Mouse (Mus musculus) limb, embryonic 11.5 days (tissue): ENCODE data around the gene Flywch1. TPM values are rescaled to one million over a fixed set of nuclear protein-coding genes. Genes with fewer than 3 reads are reported as not detected.

Experiments
- ATAC-seq: fragments of 200-750 bp; cut with Nextera tagmentation; 2 replicates; pipeline ENCODE4 v1.8.0; 2017; ENCODE audit warnings: low read depth; ENCODE audit not compliant: insufficient number of reproducible peaks, low FRiP score, low TSS enrichment
- DNase-seq: peaks from one replicate; pipeline ENCODE4 v3.0.0-alpha.2; 2015; ENCODE audit warnings: low spot score
- H3K27ac ChIP-seq: fragments of 300-500 bp; sonication (generic); replicated peaks from 2 replicates; pipeline ENCODE4 v1.5.1; 2014; ENCODE audit warnings: low read depth, mild to moderate bottlenecking, low read length
- H3K27me3 ChIP-seq: fragments of 300-500 bp; sonication (generic); 2 replicates; pipeline ENCODE4 v1.6.1; 2014; ENCODE audit warnings: mild to moderate bottlenecking, low read length, mixed read lengths; ENCODE audit not compliant: control insufficient read depth, insufficient read depth
- H3K36me3 ChIP-seq: fragments of 300-500 bp; sonication (generic); 2 replicates; pipeline ENCODE4 v1.6.1; 2014; ENCODE audit warnings: mild to moderate bottlenecking, low read length, moderate library complexity, mixed read lengths; ENCODE audit not compliant: control insufficient read depth, insufficient read depth
- H3K4me1 ChIP-seq: fragments of 300-500 bp; sonication (generic); 2 replicates; pipeline ENCODE4 v1.6.1; 2014; ENCODE audit warnings: low read length, mixed read lengths; ENCODE audit not compliant: control insufficient read depth, insufficient read depth
- H3K4me2 ChIP-seq: fragments of 300-500 bp; sonication (generic); 2 replicates; pipeline ENCODE4 v1.6.1; 2014; ENCODE audit warnings: low read depth, mild to moderate bottlenecking, moderate library complexity; ENCODE audit not compliant: severe bottlenecking
- H3K4me3 ChIP-seq: fragments of 300-500 bp; sonication (generic); 2 replicates; pipeline ENCODE4 v1.5.1; 2014; ENCODE audit warnings: low read depth, low read length
- H3K9ac ChIP-seq: fragments of 300-500 bp; sonication (generic); 2 replicates; pipeline ENCODE4 v1.6.1; 2014; ENCODE audit warnings: mild to moderate bottlenecking, low read length
- H3K9me3 ChIP-seq: fragments of 300-500 bp; sonication (generic); 2 replicates; pipeline ENCODE4 v1.6.1; 2016; ENCODE audit warnings: low read length; ENCODE audit not compliant: control insufficient read depth
- WGBS: fragments of 180-500 bp; shearing (Covaris S2); extraction: QIAGEN DNeasy Blood & Tissue Kit; methylation state at CpG from one replicate; pipeline ENCODE4 v1.1.7; 2014; 5-methylcytosine and 5-hydroxymethylcytosine counted together
- polyA plus RNA-seq: library from polyadenylated mRNA; unstranded; fragments of >200 nt; fragmentation: Nextera tagmentation; extraction: Ambion mirVana; gene quantifications from 2 replicates; pipeline ENCODE4 v1.2.1, GENCODE M21; 2014

Gene Flywch1
- polyA plus RNA-seq, 1 experiment from 2014 or later, result 125 TPM

DNA sequence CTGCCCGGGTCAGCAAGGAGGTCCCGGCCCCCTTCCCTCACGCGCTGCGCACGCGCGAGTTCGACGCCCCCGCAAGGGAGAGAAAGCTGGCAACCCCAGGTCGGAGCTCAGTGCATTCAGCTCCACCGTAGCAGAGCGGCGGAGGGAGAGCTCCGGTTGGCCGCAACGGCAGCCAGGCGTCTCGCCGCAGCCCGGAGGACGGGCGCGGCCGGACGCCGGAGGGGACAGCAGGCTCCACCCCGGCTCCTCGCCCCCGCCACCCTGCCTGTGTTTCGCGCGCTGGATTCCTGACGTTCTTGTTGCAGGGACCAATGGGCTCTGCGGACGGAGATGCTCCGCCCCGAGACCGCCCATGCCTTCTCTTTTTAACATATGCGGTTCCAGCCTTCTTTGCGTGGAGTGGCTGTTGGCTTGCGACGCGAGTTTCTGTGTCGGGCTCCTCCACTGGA is 31.2 kb downstream of the Flywch1 start:
- peak overlapping the region; percentile 98 for H3K4me2 ChIP-seq
- WGBS, result under 1% methylated on average over 46 of the region's 46 CpGs
- H3K4me3 ChIP-seq, result peak overlapping the region; percentile 64
- H3K27me3 ChIP-seq, result peaks cover 78% of the 10 kb centered on the region
- DNase-seq, result peak; percentile 86
- peaks cover 4% of the 10 kb centered on the region; the same call in 1 of the 2 replicates for H3K9me3 ChIP-seq
- peak overlapping the region; percentile 58 for H3K9ac ChIP-seq
- 0 out of 2 replicates have a peak, but pooled peaks cover 3% of the 10 kb centered on the region for H3K36me3 ChIP-seq
- H3K4me1 ChIP-seq, result peaks cover 12% of the 10 kb centered on the region
- H3K27ac ChIP-seq, result no peak overlapping the region
- ATAC-seq, result peak; percentile 67; the same call in 1 of the 2 replicates

GRCm38 (mm10) chr17:23739202-23740135 is 31.9 kb downstream of the Flywch1 start:
- no peak overlapping the region for H3K27ac ChIP-seq
- WGBS, result 1% methylated on average over 48 of the region's 48 CpGs
- peaks cover 7% of the 10 kb centered on the region; the same call in 1 of the 2 replicates for H3K4me1 ChIP-seq
- peak; percentile 33; the same call in 1 of the 2 replicates for ATAC-seq
- 0 out of 2 replicates have a peak, but pooled peaks cover 3% of the 10 kb centered on the region for H3K36me3 ChIP-seq
- H3K4me3 ChIP-seq, result peak overlapping the region; percentile 64
- peak overlapping the region; percentile 58 for H3K9ac ChIP-seq
- peak overlapping the region; percentile 98 for H3K4me2 ChIP-seq
- peak; percentile 65 for DNase-seq
- H3K9me3 ChIP-seq, result peaks cover 4% of the 10 kb centered on the region; the same call in 1 of the 2 replicates
- H3K27me3 ChIP-seq, result peaks cover 71% of the 10 kb centered on the region

DNA sequence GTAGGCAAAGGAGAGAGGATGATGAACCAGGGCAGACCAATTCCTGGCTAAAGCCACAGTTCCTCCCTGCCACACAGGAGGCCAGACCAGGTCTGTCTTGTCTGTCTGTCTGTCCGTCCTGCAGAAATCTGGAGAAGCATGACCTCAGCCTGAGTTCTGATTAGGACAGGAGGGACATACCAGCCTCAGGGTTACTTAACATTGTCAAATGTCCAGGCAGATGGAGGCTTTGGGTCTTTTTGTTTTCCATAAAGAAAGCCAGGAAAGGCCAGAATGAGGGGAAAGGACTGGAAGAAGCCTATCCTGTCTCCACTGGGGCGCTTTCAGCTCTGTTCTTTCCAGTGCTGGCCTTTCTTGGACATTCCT is 32.6 kb downstream of the Flywch1 start:
- Histone ChIP-seq H3K27ac (no peak overlapping the region), H3K4me2 (peak overlapping the region; percentile 98; the same call in 1 of the 2 replicates), H3K9me3 (peaks cover 4% of the 10 kb centered on the region; the same call in 1 of the 2 replicates), H3K4me1 (peaks cover 7% of the 10 kb centered on the region; the same call in 1 of the 2 replicates), H3K36me3 (0 out of 2 replicates have a peak, but pooled peaks cover 5% of the 10 kb centered on the region), H3K27me3 (peaks cover 64% of the 10 kb centered on the region), H3K9ac (no peak overlapping the region), H3K4me3 (peak overlapping the region; percentile 64)
- 41% methylated on average over 2 of the region's 2 CpGs for WGBS
- ATAC-seq, result no peak
- DNase-seq, result no peak

GRCm38 (mm10) chr17:23737493-23738445 is 33.6 kb downstream of the Flywch1 start:
- WGBS, result 59% methylated on average over 15 of the region's 15 CpGs
- Histone ChIP-seq H3K36me3 (peaks cover 5% of the 10 kb centered on the region; the same call in 1 of the 2 replicates), H3K4me3 (no peak overlapping the region), H3K9me3 (peaks cover 4% of the 10 kb centered on the region; the same call in 1 of the 2 replicates), H3K4me2 (no peak overlapping the region), H3K27me3 (peaks cover 54% of the 10 kb centered on the region), H3K4me1 (peaks cover 7% of the 10 kb centered on the region; the same call in 1 of the 2 replicates), H3K27ac (no peak overlapping the region), H3K9ac (no peak overlapping the region)
- ATAC-seq (no peak), DNase-seq (no peak)

- DNase-seq (no peak), ATAC-seq (no peak)
- H3K4me1 ChIP-seq, result no peaks in the 10 kb centered on the region; the same call in 1 of the 2 replicates
- no peaks in the 10 kb centered on the region; the same call in 1 of the 2 replicates for H3K9me3 ChIP-seq
- H3K4me3 ChIP-seq, result no peak overlapping the region
- no peak overlapping the region for H3K27ac ChIP-seq
- WGBS, result 88% methylated on average over 1 of the region's 1 CpGs
- H3K27me3 ChIP-seq, result peaks cover 22% of the 10 kb centered on the region
- peaks cover 5% of the 10 kb centered on the region; the same call in 1 of the 2 replicates for H3K36me3 ChIP-seq
- H3K4me2 ChIP-seq, result no peak overlapping the region
- no peak overlapping the region for H3K9ac ChIP-seq
These were observed 37.1 kb downstream of the Flywch1 start for GRCm38 (mm10) chr17:23734341-23734740.

DNA sequence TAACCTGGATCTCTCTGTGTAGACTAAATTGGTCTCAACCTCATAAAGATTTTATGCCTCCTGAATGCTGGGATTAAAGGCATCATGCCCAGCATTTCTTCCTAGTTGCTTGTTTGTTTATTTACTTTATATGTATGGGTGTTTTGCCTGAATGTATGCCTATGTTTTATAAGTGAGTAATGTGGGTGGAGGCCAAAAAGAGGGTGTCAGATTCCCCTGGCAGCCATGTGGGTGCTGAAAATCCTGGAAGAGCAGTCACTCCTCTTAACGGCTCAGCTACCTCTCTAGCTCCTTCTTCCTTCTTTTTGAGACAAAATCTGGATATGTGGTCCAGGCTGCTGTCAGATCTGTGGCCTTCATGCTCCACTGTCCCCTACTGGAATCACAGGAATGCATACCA is 41.0 kb downstream of the Flywch1 start:
- 41% methylated on average over 1 of the region's 1 CpGs for WGBS
- Histone ChIP-seq H3K27me3 (no peaks in the 10 kb centered on the region), H3K4me1 (peaks cover 4% of the 10 kb centered on the region), H3K27ac (no peak overlapping the region), H3K9me3 (no peaks in the 10 kb centered on the region), H3K4me2 (no peak overlapping the region), H3K4me3 (no peak overlapping the region), H3K36me3 (peaks cover 4% of the 10 kb centered on the region; the same call in 1 of the 2 replicates), H3K9ac (no peak overlapping the region)
- DNase-seq (no peak), ATAC-seq (no peak)

DNA sequence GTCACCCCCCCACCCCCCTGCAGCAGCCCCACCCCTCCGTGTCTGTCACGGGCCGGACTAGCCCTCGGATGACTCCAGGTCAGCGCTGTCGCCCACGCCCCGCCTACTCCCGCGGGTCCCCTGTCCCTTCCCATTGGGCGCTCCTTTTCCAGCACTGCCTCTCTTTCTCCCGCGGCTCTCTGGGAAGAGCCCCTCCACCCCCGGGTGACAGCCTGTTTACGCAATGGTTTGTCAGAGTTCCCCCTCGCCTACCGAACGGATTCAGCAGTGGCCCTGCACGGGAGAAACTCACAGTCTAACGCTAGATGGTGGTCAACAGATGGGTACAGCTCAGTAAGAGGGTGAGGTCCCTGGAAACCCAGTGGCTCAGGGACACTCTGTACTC is 44.7 kb downstream of the Flywch1 start:
- peaks cover 4% of the 10 kb centered on the region for H3K4me1 ChIP-seq
- peak overlapping the region; percentile 69 for H3K4me2 ChIP-seq
- DNase-seq (peak; percentile 79), ATAC-seq (peak; percentile 83)
- peak overlapping the region; percentile 87 for H3K4me3 ChIP-seq
- peak overlapping the region; percentile 61; the same call in 1 of the 2 replicates for H3K27ac ChIP-seq
- WGBS, result under 1% methylated on average over 19 of the region's 20 CpGs
- no peaks in the 10 kb centered on the region for H3K9me3 ChIP-seq
- H3K27me3 ChIP-seq, result no peaks in the 10 kb centered on the region
- H3K9ac ChIP-seq, result peak overlapping the region; percentile 76
- H3K36me3 ChIP-seq, result no peaks in the 10 kb centered on the region
